Mouse (Mus musculus): Measurements from ENCODE around the gene Satb2.
"Not testable (repeated sequence)": the region's sequence is repeated elsewhere in the genome, so short reads cannot be mapped to it uniquely, and the experiment has no call there.

Gene Satb2

GRCm38 (mm10) chr1:56833984-56834900 is 144.2 kb downstream of the Satb2 start:
- DNase-seq (ENCODE audit: low read depth, low spot score) = no peak

GRCm38 (mm10) chr1:56833307-56833706 is 145.1 kb downstream of the Satb2 start:
- DNase-seq (ENCODE audit: low read depth, low spot score) = no peak

GRCm38 (mm10) chr1:56832738-56833137 is 145.7 kb downstream of the Satb2 start:
- DNase-seq (ENCODE audit: low read depth, low spot score) = no peak

- no peak for DNase-seq (ENCODE audit: low read depth, low spot score)
Observed at GRCm38 (mm10) chr1:56822735-56823134, 155.7 kb downstream of the Satb2 start.

GRCm38 (mm10) chr1:56822025-56822424 is 156.4 kb downstream of the Satb2 start:
- DNase-seq (ENCODE audit: low read depth, low spot score) = no peak

- no peak for DNase-seq (ENCODE audit: low read depth, low spot score)
Observed at GRCm38 (mm10) chr1:56813506-56813905, 164.9 kb downstream of the Satb2 start.

- DNase-seq (ENCODE audit: low read depth, low spot score) = no peak
Observed at GRCm38 (mm10) chr1:56812961-56813360, 165.5 kb downstream of the Satb2 start.

- no peak for DNase-seq (ENCODE audit: low read depth, low spot score)
Observed at GRCm38 (mm10) chr1:56811486-56811885, 167.0 kb downstream of the Satb2 start.

GRCm38 (mm10) chr1:56806006-56806405 is 172.4 kb downstream of the Satb2 start:
- DNase-seq (ENCODE audit: low read depth, low spot score) = no peak

GRCm38 (mm10) chr1:56800611-56801010 is 177.8 kb downstream of the Satb2 start:
- no peak for DNase-seq (ENCODE audit: low read depth, low spot score)

GRCm38 (mm10) chr1:56795016-56795608 is 183.3 kb downstream of the Satb2 start:
- DNase-seq (ENCODE audit: low read depth, low spot score) = no peak

- no peak for DNase-seq (ENCODE audit: low read depth, low spot score)
Observed at GRCm38 (mm10) chr1:56789641-56790040, 188.8 kb downstream of the Satb2 start.

- not testable (repeated sequence) for DNase-seq (ENCODE audit: low read depth, low spot score)
Observed at GRCm38 (mm10) chr1:56782139-56782538, 196.3 kb downstream of the Satb2 start.

- DNase-seq (ENCODE audit: low read depth, low spot score) = no peak
Observed at GRCm38 (mm10) chr1:56764205-56764604, 214.2 kb downstream of the Satb2 start.

- DNase-seq (ENCODE audit: low read depth, low spot score) = no peak
Observed at GRCm38 (mm10) chr1:56761512-56761911, 216.9 kb downstream of the Satb2 start.

- no peak for DNase-seq (ENCODE audit: low read depth, low spot score)
Observed at GRCm38 (mm10) chr1:56753283-56753682, 225.2 kb downstream of the Satb2 start.

GRCm38 (mm10) chr1:56750693-56751092 is 227.8 kb downstream of the Satb2 start:
- DNase-seq (ENCODE audit: low read depth, low spot score) = no peak

- no peak for DNase-seq (ENCODE audit: low read depth, low spot score)
Observed at GRCm38 (mm10) chr1:56749629-56750311, 228.7 kb downstream of the Satb2 start.

GRCm38 (mm10) chr1:56748876-56749493 is 229.5 kb downstream of the Satb2 start:
- no peak for DNase-seq (ENCODE audit: low read depth, low spot score)

All from retina, postnatal 7 days (tissue).